20 mouse cellular contexts compared by ENCODE assay signal in the genomic region with DNA sequence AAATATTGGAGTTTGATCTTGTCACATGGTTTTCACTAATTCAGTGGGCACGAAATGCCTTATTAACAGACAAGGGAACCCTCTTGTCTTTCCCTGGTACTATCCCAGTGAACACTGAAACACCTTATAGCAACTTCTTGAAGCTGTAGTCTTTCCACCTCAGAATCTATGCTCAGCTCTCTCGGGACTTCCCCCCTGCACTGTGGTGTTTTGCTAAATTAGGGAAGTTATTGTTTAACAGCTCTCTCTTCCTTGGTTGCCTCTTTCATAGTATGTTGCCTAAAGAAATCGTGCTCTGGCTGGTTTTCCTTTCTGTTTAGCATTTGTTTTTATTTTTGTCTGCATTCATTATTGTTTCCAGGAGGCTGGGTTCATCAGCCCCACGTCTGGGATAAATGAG.
DNase-seq lines count a peak whose midpoint lies in the region; ATAC-seq lines count a peak whose summit lies in the region.
"Had no signal": no experiment of that assay in that cellular context is flagged by ENCODE, and none has a peak within 500 bp of the region (broad histone marks: within the 10 kb centered on the region; RNA-seq: fewer than 3 reads in every experiment).

No protein-coding gene starts in this region.

- peak; percentile 2 to 7 for DNase-seq in B cell, adult 2 months
- DNase-seq in adrenal gland, postnatal 14 days = no peak
- DNase-seq in kidney, postnatal 10 days = no peak
- no peak for DNase-seq in adipocyte (ENCODE audit: low spot score)
- DNase-seq: adrenal gland, adult 8-10 months; adrenal gland, postnatal 36 days; cerebellum, adult 11 months; cerebellum, adult 2 months; cerebellum, adult 9-11 months; cerebellum, postnatal 25 days; gastrocnemius, postnatal 14 days; heart, adult 2 months; heart, postnatal 14 days; kidney, adult 11 months had no signal

- 0 out of 2 replicates have a peak, but pooled peaks have one; percentile 54 for ATAC-seq in common myeloid progenitor, adult 5-6 weeks (replicated peaks; ENCODE audit: low read depth, poor library complexity, severe bottlenecking)
- ATAC-seq in megakaryocyte progenitor cell, adult 5-6 weeks (replicated peaks; ENCODE audit: poor library complexity) = peak; percentile 60; the same call in 1 of the 2 replicates
- ATAC-seq: forebrain, embryonic 13.5 days; forebrain, embryonic 16.5 days; hindbrain, embryonic 16.5 days; intestine, embryonic 15.5 days had no signal

Comparison
In these comparisons a context has a peak if more than half of its experiments do, and no peak if none do; other contexts are left out.
1. DNase-seq: peak in B cell, adult 2 months (2 of 2); none in adrenal gland, postnatal 14 days (single experiment), kidney, postnatal 10 days (single experiment) and adipocyte (single experiment).